Mouse (Mus musculus): ENCODE measurements at regions not wholly inside any gene's neighbourhood (a gene's known extent, or its start where the extent isn't known, plus 50 kb on each side); places are given as distances from the start of the nearest gene placed in this dataset.

- Histone ChIP-seq H3K27me3 (ENCODE audit: control insufficient read depth, insufficient read depth, low read length) (no peaks in the 10 kb centered on the region), H3K9ac (ENCODE audit: low read length) (peak overlapping the region; percentile 6; the same call in 1 of the 2 replicates), H3K4me2 (ENCODE audit: low read depth, low read length, severe bottlenecking) (peak overlapping the region; percentile 53), H3K4me1 (replicated peaks; ENCODE audit: control insufficient read depth, insufficient read depth, low read length) (peaks cover 2% of the 10 kb centered on the region; the same call in 1 of the 2 replicates), H3K36me3 (ENCODE audit: control insufficient read depth, insufficient read depth, low read length) (no peaks in the 10 kb centered on the region), H3K4me3 (ENCODE audit: low read depth, low read length) (peak overlapping the region; percentile 20), H3K27ac (ENCODE audit: low read depth, low read length) (no peak overlapping the region), H3K9me3 (ENCODE audit: control insufficient read depth, low read length) (no peaks in the 10 kb centered on the region)
- ATAC-seq (replicated peaks; ENCODE audit: low FRiP score) (peak; percentile 57; the same call in 1 of the 2 replicates), DNase-seq (ENCODE audit: low spot score) (peak; percentile 74)
- WGBS, result 11% methylated on average over 16 of the region's 16 CpGs
Observed at GRCm38 (mm10) chr2:170266407-170267101, 118.7 kb upstream of the Zfp217 start.

GRCm38 (mm10) chr2:170263594-170263993 is 115.7 kb upstream of the Zfp217 start:
- Histone ChIP-seq H3K27ac (ENCODE audit: low read depth, low read length) (no peak overlapping the region), H3K27me3 (ENCODE audit: control insufficient read depth, insufficient read depth, low read length) (no peaks in the 10 kb centered on the region), H3K4me2 (ENCODE audit: low read depth, low read length, severe bottlenecking) (no peak overlapping the region), H3K36me3 (ENCODE audit: control insufficient read depth, insufficient read depth, low read length) (no peaks in the 10 kb centered on the region), H3K9ac (ENCODE audit: low read length) (no peak overlapping the region), H3K4me1 (replicated peaks; ENCODE audit: control insufficient read depth, insufficient read depth, low read length) (peaks cover 2% of the 10 kb centered on the region; the same call in 1 of the 2 replicates), H3K9me3 (ENCODE audit: control insufficient read depth, low read length) (no peaks in the 10 kb centered on the region), H3K4me3 (ENCODE audit: low read depth, low read length) (no peak overlapping the region)
- ATAC-seq (replicated peaks; ENCODE audit: low FRiP score) (no peak), DNase-seq (ENCODE audit: low spot score) (no peak)
- 62% methylated on average over 4 of the region's 4 CpGs for WGBS

DNA sequence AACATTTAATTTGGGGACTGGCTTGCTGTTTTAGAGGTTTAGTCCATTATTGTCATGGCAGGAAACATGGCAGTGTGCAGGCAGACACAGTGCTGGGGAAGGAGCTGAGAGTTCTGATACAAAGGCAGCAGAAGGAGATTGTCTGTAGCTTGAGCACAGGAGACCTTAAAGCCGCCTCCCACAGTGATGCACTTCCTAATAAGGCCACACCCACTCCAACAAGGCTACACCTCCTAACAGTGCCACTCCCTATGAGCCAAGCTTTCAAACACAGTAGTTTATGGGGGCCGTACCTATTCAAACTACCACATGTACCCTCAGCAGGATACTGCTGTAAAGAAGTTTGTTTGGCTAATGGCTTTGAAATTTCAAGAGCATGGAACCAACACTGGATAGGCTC is 113.3 kb upstream of the Zfp217 start:
- Histone ChIP-seq H3K27me3 (ENCODE audit: control insufficient read depth, insufficient read depth, low read length) (no peaks in the 10 kb centered on the region), H3K9ac (ENCODE audit: low read length) (no peak overlapping the region), H3K4me1 (replicated peaks; ENCODE audit: control insufficient read depth, insufficient read depth, low read length) (no peaks in the 10 kb centered on the region), H3K4me2 (ENCODE audit: low read depth, low read length, severe bottlenecking) (no peak overlapping the region), H3K4me3 (ENCODE audit: low read depth, low read length) (no peak overlapping the region), H3K36me3 (ENCODE audit: control insufficient read depth, insufficient read depth, low read length) (no peaks in the 10 kb centered on the region), H3K27ac (ENCODE audit: low read depth, low read length) (no peak overlapping the region), H3K9me3 (ENCODE audit: control insufficient read depth, low read length) (no peaks in the 10 kb centered on the region)
- no peak for DNase-seq (ENCODE audit: low spot score)
- WGBS, result 93% methylated on average over 2 of the region's 2 CpGs
- no peak for ATAC-seq (replicated peaks; ENCODE audit: low FRiP score)

DNA sequence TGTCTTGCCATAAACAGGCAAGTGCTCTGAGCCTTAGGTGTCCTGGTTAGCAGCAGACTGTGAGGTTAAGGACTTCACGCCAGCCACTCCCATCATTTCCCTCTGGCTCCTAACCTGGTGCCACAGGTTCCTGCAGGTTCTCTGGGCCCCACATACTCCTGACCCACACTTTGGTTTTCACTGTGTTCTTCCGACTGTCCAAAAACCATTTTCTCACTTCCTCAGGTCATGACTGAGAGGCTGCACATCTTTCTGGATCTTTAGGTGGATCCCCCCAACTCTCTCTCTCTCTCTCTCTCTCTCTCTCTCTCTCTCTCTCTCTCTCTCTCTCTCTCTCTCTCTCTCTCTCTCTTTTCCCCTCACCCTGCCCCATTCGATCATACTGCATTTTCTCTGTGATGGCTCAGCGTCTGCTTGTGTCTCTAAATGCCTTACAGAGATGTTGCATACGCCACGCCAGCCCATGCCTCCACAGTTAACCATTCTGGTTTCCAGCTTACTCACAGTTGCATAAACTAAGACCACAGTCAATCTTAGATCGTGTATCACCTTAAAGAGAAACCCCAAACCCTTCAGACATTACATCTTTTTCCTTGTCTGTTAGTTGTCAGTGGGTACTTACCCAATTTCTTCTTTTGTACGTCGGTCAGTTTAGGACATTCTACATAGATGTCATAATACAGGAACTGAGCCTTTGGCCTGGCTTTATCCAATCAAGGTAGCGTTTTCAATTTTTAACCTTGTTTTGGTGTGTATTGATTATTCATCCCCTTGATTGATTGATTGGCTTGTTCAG is 112.0 kb upstream of the Zfp217 start:
- Histone ChIP-seq H3K9me3 (ENCODE audit: control insufficient read depth, low read length) (no peaks in the 10 kb centered on the region), H3K9ac (ENCODE audit: low read length) (no peak overlapping the region), H3K27me3 (ENCODE audit: control insufficient read depth, insufficient read depth, low read length) (no peaks in the 10 kb centered on the region), H3K36me3 (ENCODE audit: control insufficient read depth, insufficient read depth, low read length) (no peaks in the 10 kb centered on the region), H3K4me3 (ENCODE audit: low read depth, low read length) (no peak overlapping the region), H3K4me2 (ENCODE audit: low read depth, low read length, severe bottlenecking) (no peak overlapping the region), H3K4me1 (replicated peaks; ENCODE audit: control insufficient read depth, insufficient read depth, low read length) (no peaks in the 10 kb centered on the region), H3K27ac (ENCODE audit: low read depth, low read length) (no peak overlapping the region)
- ATAC-seq (replicated peaks; ENCODE audit: low FRiP score) (no peak), DNase-seq (ENCODE audit: low spot score) (no peak)
- 94% methylated on average over 10 of the region's 10 CpGs for WGBS

DNA sequence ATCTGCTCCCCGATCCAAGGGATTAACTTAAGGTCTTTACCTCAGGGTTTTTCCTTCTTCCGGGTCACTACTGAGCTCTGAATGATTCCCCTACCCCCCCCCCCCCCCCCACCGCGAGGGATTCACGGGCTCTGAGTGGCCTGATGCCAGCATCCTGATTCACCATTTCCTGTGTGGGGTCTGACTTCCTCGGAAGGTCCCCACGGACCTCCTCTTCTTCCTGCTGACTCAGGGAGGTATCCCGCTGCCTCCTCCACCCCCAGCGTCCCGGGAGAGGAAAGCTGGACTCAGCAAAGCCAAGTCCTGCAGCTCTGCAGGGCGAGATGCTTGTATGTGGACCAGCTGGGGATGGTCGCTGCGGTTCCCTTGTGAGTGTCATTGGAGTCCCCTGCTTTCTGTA is 110.5 kb upstream of the Zfp217 start:
- Histone ChIP-seq H3K9ac (ENCODE audit: low read length) (no peak overlapping the region), H3K4me1 (replicated peaks; ENCODE audit: control insufficient read depth, insufficient read depth, low read length) (0 out of 2 replicates have a peak, but pooled peaks cover 2% of the 10 kb centered on the region), H3K4me3 (ENCODE audit: low read depth, low read length) (no peak overlapping the region), H3K4me2 (ENCODE audit: low read depth, low read length, severe bottlenecking) (no peak overlapping the region), H3K9me3 (ENCODE audit: control insufficient read depth, low read length) (no peaks in the 10 kb centered on the region), H3K27me3 (ENCODE audit: control insufficient read depth, insufficient read depth, low read length) (no peaks in the 10 kb centered on the region), H3K27ac (ENCODE audit: low read depth, low read length) (no peak overlapping the region), H3K36me3 (ENCODE audit: control insufficient read depth, insufficient read depth, low read length) (no peaks in the 10 kb centered on the region)
- ATAC-seq (replicated peaks; ENCODE audit: low FRiP score) (no peak), DNase-seq (ENCODE audit: low spot score) (no peak)
- WGBS, result 71% methylated on average over 13 of the region's 13 CpGs

GRCm38 (mm10) chr2:170257671-170258235 is 109.8 kb upstream of the Zfp217 start:
- ATAC-seq (replicated peaks; ENCODE audit: low FRiP score) (no peak), DNase-seq (ENCODE audit: low spot score) (no peak)
- no peak overlapping the region for H3K27ac ChIP-seq (ENCODE audit: low read depth, low read length)
- WGBS, result 89% methylated on average over 5 of the region's 5 CpGs
- H3K4me2 ChIP-seq (ENCODE audit: low read depth, low read length, severe bottlenecking), result no peak overlapping the region
- 0 out of 2 replicates have a peak, but pooled peaks cover 2% of the 10 kb centered on the region for H3K4me1 ChIP-seq (replicated peaks; ENCODE audit: control insufficient read depth, insufficient read depth, low read length)
- H3K4me3 ChIP-seq (ENCODE audit: low read depth, low read length), result no peak overlapping the region
- H3K9ac ChIP-seq (ENCODE audit: low read length), result no peak overlapping the region
- H3K36me3 ChIP-seq (ENCODE audit: control insufficient read depth, insufficient read depth, low read length), result no peaks in the 10 kb centered on the region
- no peaks in the 10 kb centered on the region for H3K9me3 ChIP-seq (ENCODE audit: control insufficient read depth, low read length)
- H3K27me3 ChIP-seq (ENCODE audit: control insufficient read depth, insufficient read depth, low read length), result no peaks in the 10 kb centered on the region

DNA sequence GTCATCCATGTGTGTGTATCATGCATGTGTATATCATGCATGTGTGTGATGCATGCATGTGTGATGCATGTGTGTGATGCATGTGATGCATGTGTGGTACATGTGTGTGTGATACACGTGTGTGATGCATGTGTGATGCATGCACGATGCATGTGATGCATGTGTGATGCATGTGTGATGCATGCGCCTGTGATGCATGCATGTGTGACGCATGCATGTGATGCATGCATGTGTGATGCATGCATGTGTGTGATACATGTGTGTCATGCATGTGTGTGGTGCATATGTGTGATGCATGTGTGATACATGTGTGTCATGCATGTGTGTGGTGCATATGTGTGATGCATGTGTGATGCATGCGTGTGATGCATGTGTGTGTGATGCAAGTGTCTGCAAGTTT is 108.1 kb upstream of the Zfp217 start:
- 94% methylated on average over 5 of the region's 5 CpGs for whole genome bisulfite sequencing
- no peaks in the 10 kb centered on the region for H3K36me3 ChIP-seq (ENCODE audit: control insufficient read depth, insufficient read depth, low read length)
- no peak overlapping the region for H3K27ac ChIP-seq (ENCODE audit: low read depth, low read length)
- no peak overlapping the region for H3K9ac ChIP-seq (ENCODE audit: low read length)
- no peaks in the 10 kb centered on the region for H3K9me3 ChIP-seq (ENCODE audit: control insufficient read depth, low read length)
- H3K27me3 ChIP-seq (ENCODE audit: control insufficient read depth, insufficient read depth, low read length), result no peaks in the 10 kb centered on the region
- H3K4me3 ChIP-seq (ENCODE audit: low read depth, low read length), result no peak overlapping the region
- ATAC-seq (replicated peaks; ENCODE audit: low FRiP score), result no peak
- H3K4me1 ChIP-seq (replicated peaks; ENCODE audit: control insufficient read depth, insufficient read depth, low read length), result 0 out of 2 replicates have a peak, but pooled peaks cover 2% of the 10 kb centered on the region
- no peak for DNase-seq (ENCODE audit: low spot score)
- H3K4me2 ChIP-seq (ENCODE audit: low read depth, low read length, severe bottlenecking), result no peak overlapping the region

DNA sequence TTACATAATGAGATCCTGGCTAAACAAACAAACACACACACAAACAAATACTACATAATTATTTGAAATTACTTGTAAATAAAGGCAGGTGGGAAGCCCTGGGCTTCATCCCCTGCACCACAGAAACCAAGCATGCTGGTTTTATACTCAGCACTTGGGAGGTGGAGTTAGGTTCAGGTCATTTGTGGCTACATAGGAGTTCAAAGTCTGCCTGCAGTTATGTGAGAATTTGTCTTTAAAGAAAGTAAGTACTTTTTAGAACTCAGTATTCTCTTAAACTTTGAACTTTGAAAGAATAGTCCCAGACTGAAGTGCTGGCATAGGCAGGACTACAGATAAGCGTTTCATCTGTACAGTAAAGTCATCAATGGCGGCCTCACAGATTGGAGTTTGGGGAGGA is 107.6 kb upstream of the Zfp217 start:
- Histone ChIP-seq H3K27ac (ENCODE audit: low read depth, low read length) (no peak overlapping the region), H3K4me3 (ENCODE audit: low read depth, low read length) (no peak overlapping the region), H3K27me3 (ENCODE audit: control insufficient read depth, insufficient read depth, low read length) (no peaks in the 10 kb centered on the region), H3K4me2 (ENCODE audit: low read depth, low read length, severe bottlenecking) (no peak overlapping the region), H3K36me3 (ENCODE audit: control insufficient read depth, insufficient read depth, low read length) (no peaks in the 10 kb centered on the region), H3K9me3 (ENCODE audit: control insufficient read depth, low read length) (no peaks in the 10 kb centered on the region), H3K4me1 (replicated peaks; ENCODE audit: control insufficient read depth, insufficient read depth, low read length) (0 out of 2 replicates have a peak, but pooled peaks cover 2% of the 10 kb centered on the region), H3K9ac (ENCODE audit: low read length) (no peak overlapping the region)
- DNase-seq (ENCODE audit: low spot score) (no peak), ATAC-seq (replicated peaks; ENCODE audit: low FRiP score) (no peak)
- WGBS, result 96% methylated on average over 2 of the region's 2 CpGs
